Mouse (Mus musculus): ENCODE measurements around the gene Gstm1.

The Gstm1 gene

GRCm38 (mm10) chr3:107964656-107965308, 53.0 kb downstream of the Gstm1 start:
- DNase-seq, result no peak

DNA sequence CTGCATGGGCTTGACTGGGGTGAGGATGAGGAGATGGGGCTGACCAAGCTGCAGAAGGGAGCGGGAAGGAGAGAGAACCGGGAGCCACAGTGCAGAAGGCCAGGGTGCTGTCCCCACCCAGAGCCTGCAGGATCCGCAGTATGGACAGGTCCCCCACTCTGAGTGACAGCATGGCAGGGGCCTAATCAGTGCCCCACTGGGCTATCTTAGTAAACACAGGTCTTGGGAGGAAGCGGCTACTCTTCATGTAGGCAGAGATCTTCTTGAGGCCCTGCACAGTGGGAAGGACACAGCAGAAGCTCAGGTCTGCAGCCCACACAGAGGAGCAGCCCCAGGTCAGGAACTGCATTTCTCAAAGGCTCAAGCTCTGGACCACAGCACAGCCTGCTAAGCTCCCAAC, 53.7 kb downstream of the Gstm1 start:
- no peak for DNase-seq
